Mouse (Mus musculus) MEL (cell line): Measurements from ENCODE around the gene Eif5a. TPM values are rescaled to one million over a fixed set of nuclear protein-coding genes. Genes with fewer than 3 reads are reported as not detected.

Experiments
- DNase-seq: peaks from one replicate; pipeline ENCODE4 v3.0.0; 2011; ENCODE audit warnings: low read depth, low spot score
- H3K27ac ChIP-seq: 2 replicates; pipeline ENCODE4 v1.5.1; 2012; ENCODE audit warnings: low read depth, mild to moderate bottlenecking, control low read depth, low read length, moderate library complexity; ENCODE audit not compliant: control insufficient read depth
- H3K27me3 ChIP-seq, 2 experiments: fragments of 150-350 bp in 1 of 2; sonication (generic) in 1 of 2; 2 replicates each; pipeline ENCODE4 v1.6.1; 2012; ENCODE audit warnings: low read length in 2 of 2, mild to moderate bottlenecking in 2 of 2, improper control_type of control experiment in 1 of 2, moderate library complexity in 1 of 2; ENCODE audit not compliant: insufficient read depth in 2 of 2, control insufficient read depth in 1 of 2
- H3K36me3 ChIP-seq, 2 experiments: 2 replicates each; pipeline ENCODE4 v1.6.1; 2012 to 2014; ENCODE audit warnings: low read length in 2 of 2, improper control_type of control experiment in 1 of 2, inconsistent platforms in 1 of 2, mild to moderate bottlenecking in 1 of 2; ENCODE audit not compliant: insufficient read depth in 2 of 2, control insufficient read depth in 1 of 2
- H3K4me1 ChIP-seq, 2 experiments: fragments of 150-350 bp in 1 of 2; sonication (generic) in 1 of 2; 2 replicates each; pipeline ENCODE4 v1.6.1; 2012; ENCODE audit warnings: low read length in 2 of 2, improper control_type of control experiment in 1 of 2, mild to moderate bottlenecking in 1 of 2; ENCODE audit not compliant: insufficient read depth in 2 of 2, control insufficient read depth in 1 of 2
- H3K4me3 ChIP-seq, 2 experiments: fragments of 150-350 bp in 1 of 2; sonication (generic) in 1 of 2; 2 replicates each; pipeline ENCODE4 v1.5.1; 2012; ENCODE audit warnings: low read depth in 2 of 2, low read length in 2 of 2, mild to moderate bottlenecking in 2 of 2, moderate library complexity in 2 of 2, control low read depth in 1 of 2, improper control_type of control experiment in 1 of 2; ENCODE audit not compliant: control insufficient read depth in 1 of 2, insufficient read depth in 1 of 2
- H3K79me2 ChIP-seq: 2 replicates; pipeline ENCODE4 v1.6.1; 2012; ENCODE audit warnings: mild to moderate bottlenecking, low read length, moderate library complexity; ENCODE audit not compliant: control insufficient read depth, poor library complexity, insufficient read depth
- H3K9ac ChIP-seq: 2 replicates; pipeline ENCODE4 v1.6.1; 2012; ENCODE audit warnings: low read depth, mild to moderate bottlenecking, control low read depth, low read length, moderate library complexity; ENCODE audit not compliant: control insufficient read depth, poor library complexity, severe bottlenecking
- H3K9me3 ChIP-seq: fragments of 150-350 bp; sonication (generic); replicated peaks from 2 replicates; pipeline ENCODE4 v1.6.1; 2012; ENCODE audit warnings: mild to moderate bottlenecking, low read length, improper control_type of control experiment, moderate library complexity; ENCODE audit not compliant: insufficient read depth
- CHD1 ChIP-seq: IDR thresholded peaks from 2 replicates; pipeline ENCODE4 v1.6.1; 2012; ENCODE audit warnings: low read depth, mild to moderate bottlenecking, inconsistent platforms, low read length, improper control_type of control experiment
- CHD2 ChIP-seq: IDR thresholded peaks from 2 replicates; pipeline ENCODE4 v1.6.1; 2011; ENCODE audit warnings: low read length, improper control_type of control experiment
- E2F4 ChIP-seq: IDR thresholded peaks from 2 replicates; pipeline ENCODE4 v1.6.1; 2011; ENCODE audit warnings: low read depth, low read length, improper control_type of control experiment, borderline replicate concordance
- EP300 ChIP-seq, 2 experiments: IDR thresholded peaks; 2 replicates each; pipeline ENCODE4 v1.6.1; 2011; ENCODE audit warnings: improper control_type of control experiment in 2 of 2, low read length in 2 of 2, low read depth in 1 of 2, mild to moderate bottlenecking in 1 of 2
- ETS1 ChIP-seq: IDR thresholded peaks from 2 replicates; pipeline ENCODE4 v1.6.1; 2012; ENCODE audit warnings: low read depth, mild to moderate bottlenecking, inconsistent platforms, low read length, improper control_type of control experiment, moderate library complexity
- GATA1 ChIP-seq: IDR thresholded peaks from 2 replicates; pipeline ENCODE4 v1.6.1; 2011; ENCODE audit warnings: low read depth, low read length, improper control_type of control experiment
- HCFC1 ChIP-seq: IDR thresholded peaks from 2 replicates; pipeline ENCODE4 v1.6.1; 2012; ENCODE audit warnings: low read depth, mild to moderate bottlenecking, inconsistent platforms, low read length, improper control_type of control experiment, moderate library complexity
- JUND ChIP-seq: IDR thresholded peaks from 2 replicates; pipeline ENCODE4 v1.6.1; 2011; ENCODE audit warnings: low read depth, mild to moderate bottlenecking, improper control_type of control experiment, low read length
- MAFK ChIP-seq: IDR thresholded peaks from 2 replicates; pipeline ENCODE4 v1.6.1; 2011; ENCODE audit warnings: low read depth, mild to moderate bottlenecking, low read length, improper control_type of control experiment, borderline replicate concordance
- MAZ ChIP-seq: IDR thresholded peaks from 2 replicates; pipeline ENCODE4 v1.6.1; 2012; ENCODE audit warnings: low read depth, mild to moderate bottlenecking, inconsistent platforms, low read length, improper control_type of control experiment
- MYB ChIP-seq: IDR thresholded peaks from 2 replicates; pipeline ENCODE4 v1.6.1; 2011; ENCODE audit warnings: mild to moderate bottlenecking, low read depth, low read length, improper control_type of control experiment
- MYC ChIP-seq: IDR thresholded peaks from 2 replicates; pipeline ENCODE4 v1.6.1; 2011; ENCODE audit warnings: low read depth, mild to moderate bottlenecking, low read length, improper control_type of control experiment, moderate library complexity
- NRF1 ChIP-seq: IDR thresholded peaks from 2 replicates; pipeline ENCODE4 v1.6.1; 2014; ENCODE audit warnings: low read depth, mild to moderate bottlenecking, inconsistent platforms, low read length, improper control_type of control experiment, moderate library complexity; ENCODE audit not compliant: poor library complexity, insufficient read depth, severe bottlenecking
- POLR2A ChIP-seq, 2 experiments: IDR thresholded peaks; 2 replicates each; pipeline ENCODE4 v1.6.1; 2011 to 2012; ENCODE audit warnings: low read length in 2 of 2, mild to moderate bottlenecking in 2 of 2, control low read depth in 1 of 2, improper control_type of control experiment in 1 of 2, low read depth in 1 of 2, moderate library complexity in 1 of 2; ENCODE audit not compliant: control insufficient read depth in 1 of 2, insufficient read depth in 1 of 2, poor library complexity in 1 of 2
- POLR2AphosphoS2 ChIP-seq: IDR thresholded peaks from 2 replicates; pipeline ENCODE4 v1.6.1; 2011; ENCODE audit warnings: low read length, improper control_type of control experiment
- POLR2AphosphoS5 ChIP-seq: IDR thresholded peaks from 2 replicates; pipeline ENCODE4 v1.6.1; 2012; ENCODE audit warnings: low read depth, borderline replicate concordance, mild to moderate bottlenecking, inconsistent platforms, low read length, moderate library complexity, mixed read lengths
- RAD21 ChIP-seq: IDR thresholded peaks from 2 replicates; pipeline ENCODE4 v1.6.1; 2011; ENCODE audit warnings: mild to moderate bottlenecking, low read depth, low read length, improper control_type of control experiment
- RCOR1 ChIP-seq: IDR thresholded peaks from 2 replicates; pipeline ENCODE4 v1.6.1; 2012; ENCODE audit warnings: low read depth, mild to moderate bottlenecking, inconsistent platforms, low read length, improper control_type of control experiment
- SIN3A ChIP-seq: IDR thresholded peaks from 2 replicates; pipeline ENCODE4 v1.6.1; 2012; ENCODE audit warnings: low read length, improper control_type of control experiment, inconsistent platforms
- TBP ChIP-seq: IDR thresholded peaks from 2 replicates; pipeline ENCODE4 v1.8.0; 2011; ENCODE audit warnings: low read depth, low read length, improper control_type of control experiment
- TCF12 ChIP-seq: IDR thresholded peaks from 2 replicates; pipeline ENCODE4 v1.6.1; 2014; ENCODE audit warnings: low read depth, mild to moderate bottlenecking, inconsistent platforms, low read length, improper control_type of control experiment, moderate library complexity
- USF2 ChIP-seq, 2 experiments: IDR thresholded peaks; 2 replicates each; pipeline ENCODE4 v1.6.1; 2011 to 2012; ENCODE audit warnings: improper control_type of control experiment in 2 of 2, low read length in 2 of 2, borderline replicate concordance in 1 of 2, inconsistent platforms in 1 of 2, low read depth in 1 of 2, mild to moderate bottlenecking in 1 of 2; ENCODE audit not compliant: insufficient read depth in 1 of 2
- ZC3H11A ChIP-seq: IDR thresholded peaks from 2 replicates; pipeline ENCODE4 v1.6.1; 2012; ENCODE audit warnings: low read depth, mild to moderate bottlenecking, inconsistent platforms, low read length, improper control_type of control experiment
- ZKSCAN1 ChIP-seq: IDR thresholded peaks from 2 replicates; pipeline ENCODE4 v1.6.1; 2012; ENCODE audit warnings: low read depth, mild to moderate bottlenecking, inconsistent platforms, low read length, improper control_type of control experiment, moderate library complexity
- ZMIZ1 ChIP-seq: IDR thresholded peaks from 2 replicates; pipeline ENCODE4 v1.6.1; 2012; ENCODE audit warnings: low read depth, mild to moderate bottlenecking, inconsistent platforms, low read length, improper control_type of control experiment, moderate library complexity
- polyA plus RNA-seq, 2 experiments: library from polyadenylated mRNA; stranded (reverse) in 1 of 2; unstranded in 1 of 2; fragments of >175 nt in 1 of 2; fragments of >200 nt in 1 of 2; gene quantifications; 2 replicates each; pipeline versions ENCODE4 v1.2.1 to v1.2.4; 2012; ENCODE audit warnings: low replicate concordance in 2 of 2, low read depth in 1 of 2; ENCODE audit not compliant: insufficient read length in 2 of 2, insufficient read depth in 1 of 2, missing spikeins in 1 of 2
- total RNA-seq: library from RNA; depleted of rRNA; stranded (reverse); fragments of 300-350 nt; gene quantifications from 2 replicates; pipeline ENCODE4 v1.2.3, GENCODE M21; 2012

The Eif5a gene
- total and polyA plus RNA-seq, 3 experiments: 1,272 to 3,185 (median 1,428) TPM

- Histone ChIP-seq H3K4me1 (peaks cover 14 to 66% of the 10 kb centered on the region in 2 experiments), H3K27me3 (no peaks in the 10 kb centered on the region), H3K27ac (no peak overlapping the region), H3K9me3 (no peaks in the 10 kb centered on the region), H3K36me3 (peaks cover 0 to 39% of the 10 kb centered on the region in 2 experiments; a peak in 2 of 4 replicates), H3K79me2 (no peaks in the 10 kb centered on the region), H3K4me3 (peak overlapping the region in 1 of 2 experiments; percentile 30; a peak in 2 of 4 replicates), H3K9ac (no peak overlapping the region)
- no peak for DNase-seq
- TF ChIP-seq MYC (no peak), MAFK (no peak), TBP (no peak), CHD1 (no peak), MYB (no peak), E2F4 (no peak), EP300 (IDR thresholded peaks at IDR 0.05; ENCODE audit: low read depth in 1 of 2, low read length in 2 of 2) (no peak), ZKSCAN1 (no peak), USF2 (IDR thresholded peaks at IDR 0.05; ENCODE audit: borderline replicate concordance in 1 of 2, insufficient read depth in 1 of 2, low read depth in 1 of 2, low read length in 2 of 2) (no peak)
These were observed 41.3 kb downstream of the Eif5a start for GRCm38 (mm10) chr11:69880506-69880852.

GRCm38 (mm10) chr11:69879711-69880110 is 42.0 kb downstream of the Eif5a start:
- Histone ChIP-seq H3K9ac (no peak overlapping the region), H3K4me3 (no peak overlapping the region), H3K36me3 (peaks cover 0 to 39% of the 10 kb centered on the region in 2 experiments; a peak in 2 of 4 replicates), H3K79me2 (no peaks in the 10 kb centered on the region), H3K9me3 (no peaks in the 10 kb centered on the region), H3K27ac (peak overlapping the region; percentile 64), H3K27me3 (no peaks in the 10 kb centered on the region), H3K4me1 (peaks cover 14 to 66% of the 10 kb centered on the region in 2 experiments)
- TF ChIP-seq POLR2A (IDR thresholded peaks at IDR 0.05; ENCODE audit: control insufficient read depth in 1 of 2, insufficient read depth in 1 of 2, low read depth in 1 of 2, low read length in 2 of 2, poor library complexity in 1 of 2) (0 out of 4 replicates have a peak, but pooled peaks of 1 of the 2 experiments have one; percentile 29), JUND (no peak), GATA1 (no peak), CHD2 (no peak), RCOR1 (no peak)
- no peak for DNase-seq

- peak overlapping the region; percentile 64 for H3K27ac ChIP-seq
- no peaks in the 10 kb centered on the region for H3K79me2 ChIP-seq
- peaks cover 0 to 36% of the 10 kb centered on the region in 2 experiments; a peak in 2 of 4 replicates for H3K36me3 ChIP-seq
- peak; percentile 83 for DNase-seq
- H3K4me1 ChIP-seq: peaks cover 11 to 62% of the 10 kb centered on the region in 2 experiments
- 0 out of 2 replicates have a peak overlapping the region, but pooled peaks have one; percentile 11 for H3K9ac ChIP-seq
- no peaks in the 10 kb centered on the region for H3K27me3 ChIP-seq
- H3K9me3 ChIP-seq: no peaks in the 10 kb centered on the region
- no peak overlapping the region for H3K4me3 ChIP-seq
- no peak; the same call in 1 of the 2 replicates for TF ChIP-seq MAZ
- TF ChIP-seq NRF1: no peak
- TF ChIP-seq RAD21: no peak
- no peak for TF ChIP-seq CHD1
- no peak for TF ChIP-seq HCFC1
- no peak for TF ChIP-seq E2F4
- no peak for TF ChIP-seq MYB
- no peak for TF ChIP-seq ZC3H11A
- TF ChIP-seq ETS1: peak; percentile 22; the same call in 1 of the 2 replicates
- peak; percentile 43; the same call in 1 of the 2 replicates for TF ChIP-seq SIN3A
- TF ChIP-seq USF2 (IDR thresholded peaks at IDR 0.05; ENCODE audit: borderline replicate concordance in 1 of 2, insufficient read depth in 1 of 2, low read depth in 1 of 2, low read length in 2 of 2): no peak
- peak; percentile 73 for TF ChIP-seq TCF12
- no peak for TF ChIP-seq ZMIZ1
- TF ChIP-seq EP300 (IDR thresholded peaks at IDR 0.05; ENCODE audit: low read depth in 1 of 2, low read length in 2 of 2): peak; percentile 80 to 89
- no peak for TF ChIP-seq POLR2AphosphoS5
- no peak for TF ChIP-seq POLR2AphosphoS2
- no peak for TF ChIP-seq JUND
These were observed 42.8 kb downstream of the Eif5a start for GRCm38 (mm10) chr11:69878952-69879351.
